Mouse (Mus musculus) CH12.LX (cell line): Measurements from ENCODE around the gene Pold1.
A peak's percentile ranks its signal among the peaks of the same experiment; 100 is the strongest.

Experiments
- CTCF ChIP-seq, 2 experiments: IDR thresholded peaks in 1 of 2; conservative IDR thresholded peaks in 1 of 2; 2 replicates each; pipeline ENCODE4 v1.5.1; 2011 to 2012; ENCODE audit warnings: low read depth in 2 of 2, low read length in 2 of 2, improper control_type of control experiment in 1 of 2, inconsistent platforms in 1 of 2, mild to moderate bottlenecking in 1 of 2, moderate library complexity in 1 of 2
- KAT2A ChIP-seq: IDR thresholded peaks from 2 replicates; pipeline ENCODE4 v1.6.1; 2012; ENCODE audit warnings: low read length, improper control_type of control experiment, inconsistent platforms; ENCODE audit not compliant: insufficient replicate concordance
- MAFK ChIP-seq: IDR thresholded peaks from 2 replicates; pipeline ENCODE4 v1.6.1; 2011; ENCODE audit warnings: low read length, improper control_type of control experiment; ENCODE audit not compliant: insufficient replicate concordance

DNA sequence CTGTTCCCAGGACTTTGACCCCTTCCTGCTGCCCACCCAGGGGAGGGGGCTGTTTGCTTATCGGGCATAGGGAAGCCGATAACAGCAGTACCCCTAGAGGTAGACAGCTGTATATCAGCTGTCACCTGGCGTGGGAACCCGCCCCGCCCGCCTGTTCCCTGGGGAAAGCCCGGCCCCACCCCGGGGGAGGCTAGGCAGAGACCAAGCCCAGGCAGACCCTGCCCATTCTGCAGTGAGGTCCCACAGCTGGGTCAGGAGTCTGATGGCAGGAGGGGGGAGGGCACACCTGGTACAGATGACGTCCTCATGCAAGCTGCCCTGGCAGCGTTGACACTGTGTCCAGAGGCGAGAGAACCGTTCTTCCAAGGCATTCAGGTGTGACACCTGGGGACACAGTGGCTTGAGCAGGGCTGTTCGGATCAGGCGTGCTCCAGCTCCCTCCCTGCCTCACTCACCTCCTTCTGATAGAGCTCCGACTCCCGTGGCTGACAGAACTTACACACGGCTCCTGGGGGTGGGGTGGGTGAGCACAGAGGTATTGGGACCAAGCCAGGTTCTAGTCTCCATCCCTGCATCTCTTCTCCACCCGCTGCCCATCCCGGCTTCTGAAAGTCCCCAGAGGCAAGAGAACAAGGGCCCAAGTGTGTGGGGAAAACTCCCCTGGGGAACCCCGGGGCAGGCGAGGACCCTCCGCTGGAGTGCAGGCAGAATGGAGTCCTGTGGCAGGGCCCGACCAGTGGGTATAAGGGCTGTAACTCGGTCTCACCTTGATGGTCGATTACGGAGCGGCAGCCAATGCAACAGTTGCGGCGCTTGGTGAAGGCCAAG is 15.5 kb downstream of the Pold1 start:
- TF ChIP-seq CTCF (conservative IDR thresholded peaks at IDR 0.05 in 1 of 2, IDR thresholded peaks at IDR 0.05 in 1 of 2; ENCODE audit: low read depth in 2 of 2, low read length in 2 of 2) (peak in 1 of 2 experiments; percentile 20; a peak in 2 of 4 replicates), MAFK (0 out of 2 replicates have a peak, but pooled peaks have one; percentile 16), KAT2A (0 out of 2 replicates have a peak, but pooled peaks have one; percentile 41)
